Mouse (Mus musculus): Measurements from ENCODE around the gene Pidd1.

GRCm38 (mm10) chr7:141434464-141434863, 9.4 kb downstream of the Pidd1 start:
- TF ChIP-seq CTCF (IDR thresholded peaks at IDR 0.05; ENCODE audit: insufficient read depth, low read length) (no peak), POLR2A (IDR thresholded peaks at IDR 0.05; ENCODE audit: borderline replicate concordance, extremely low read depth, low read depth, low read length) (no peak)

Measured in lung, adult 2 months (tissue).